Mouse (Mus musculus): ENCODE results near the gene Nfkbil1.

Gene Nfkbil1

GRCm38 (mm10) chr17:35173329-35173728, 62.3 kb downstream of the Nfkbil1 start:
- no peak for DNase-seq

GRCm38 (mm10) chr17:35172445-35173234, 63.0 kb downstream of the Nfkbil1 start:
- no peak for DNase-seq

Data from lung, postnatal 10 days (tissue).